Mouse (Mus musculus): ENCODE measurements around the gene Gm20772. TPM values are rescaled to one million over a fixed set of nuclear protein-coding genes. Genes with fewer than 3 reads are reported as not detected.
"Not testable (repeated sequence)": the region's sequence is repeated elsewhere in the genome, so short reads cannot be mapped to it uniquely, and the experiment has no call there.

Gene Gm20772
- not detected in 2 replicates for polyA plus RNA-seq (2015; fragmentation: Nextera tagmentation; extraction: Ambion mirVana)

- H3K4me1 ChIP-seq; H3K27me3 ChIP-seq (replicated peaks); H3K4me3 ChIP-seq; H3K9ac ChIP-seq; H3K36me3 ChIP-seq; H3K27ac ChIP-seq (replicated peaks); ATAC-seq (ENCODE audit: extremely low read depth, insufficient number of reproducible peaks, low FRiP score, low TSS enrichment); H3K4me2 ChIP-seq; H3K9me3 ChIP-seq: not testable (repeated sequence)
These were observed at the start of gene Gm20772, which contains the start of gene Gm20831 for GRCm38 (mm10) chrY:17874441-17874840. Gene Gm20772 (plus strand): TSS chrY:17874741. Gene Gm20831 (plus strand): TSS chrY:17874741.

GRCm38 (mm10) chrY:17846166-17846565 lies 28.4 kb upstream of the Gm20772 start, which contains the start of gene Gm21904:
Gene Gm21904 (minus strand): TSS chrY:17846266.
- not testable (repeated sequence) for ATAC-seq (ENCODE audit: extremely low read depth, insufficient number of reproducible peaks, low FRiP score, low TSS enrichment); H3K36me3 ChIP-seq; H3K27me3 ChIP-seq (replicated peaks); H3K4me2 ChIP-seq; H3K27ac ChIP-seq (replicated peaks); H3K4me1 ChIP-seq; H3K9ac ChIP-seq; H3K9me3 ChIP-seq; H3K4me3 ChIP-seq
- no CpG with 5 or more reads among the region's 3 CpGs for WGBS

Other genes with a start within 250 kb of the Gm20772 start
- gene Gm21904, start 28.5 kb upstream of the Gm20772 start, polyA plus RNA-seq (2015; fragmentation: Nextera tagmentation; extraction: Ambion mirVana), result not detected in 2 replicates
- gene Gm20831, start within 50 bp of the Gm20772 start, polyA plus RNA-seq (2015; fragmentation: Nextera tagmentation; extraction: Ambion mirVana), result not detected in 2 replicates
- gene Srsy, start 62.6 kb downstream of the Gm20772 start, polyA plus RNA-seq (2015; fragmentation: Nextera tagmentation; extraction: Ambion mirVana), result not detected in 2 replicates
- not detected in 2 replicates for gene Gm21764, start 187.1 kb downstream of the Gm20772 start, polyA plus RNA-seq (2015; fragmentation: Nextera tagmentation; extraction: Ambion mirVana)
- gene Ssty1, start 214.4 kb downstream of the Gm20772 start, polyA plus RNA-seq (2015; fragmentation: Nextera tagmentation; extraction: Ambion mirVana), result not detected in 2 replicates

All from heart, embryonic 13.5 days (tissue).